Mouse (Mus musculus): ENCODE data around the gene Nav2.

DNA sequence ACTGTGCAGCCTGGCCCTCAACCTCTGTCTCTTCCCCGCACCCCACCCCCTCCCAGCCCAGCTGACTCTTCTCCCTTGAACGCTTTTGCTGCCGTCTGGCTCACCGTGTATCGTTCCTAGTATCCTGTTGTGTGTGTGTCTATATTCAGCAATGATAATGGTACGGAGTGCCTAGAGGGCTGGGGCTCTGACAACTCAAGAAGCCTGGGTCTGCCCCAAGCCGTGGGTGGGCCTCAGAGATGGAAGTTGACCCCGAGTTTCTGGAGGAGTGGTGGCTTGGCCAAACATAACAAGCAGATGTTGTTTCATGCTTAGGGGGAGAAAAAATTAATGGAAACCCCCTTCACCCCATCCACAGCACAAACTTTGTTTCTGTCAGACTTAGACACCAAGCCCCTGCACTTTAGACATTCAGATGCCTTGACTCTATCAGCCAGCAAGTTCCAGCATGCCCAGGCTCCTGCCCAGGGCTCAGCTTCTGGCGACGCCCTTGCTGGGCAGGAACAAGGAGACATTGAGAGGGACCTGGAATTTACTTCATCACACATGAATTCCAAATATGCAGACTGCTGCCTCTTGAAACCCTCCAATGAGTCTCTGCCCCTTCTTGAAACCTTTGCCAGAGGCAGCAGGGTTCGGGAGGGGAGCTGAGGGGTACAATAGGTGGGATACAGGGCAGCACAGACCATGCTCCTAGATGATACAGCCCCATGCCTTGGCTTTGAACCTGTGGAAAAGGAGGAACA, 644.9 kb downstream of the Nav2 start:
- TF ChIP-seq POLR2A (IDR thresholded peaks at IDR 0.05; ENCODE audit: extremely low read depth, insufficient read depth, low read length) (no peak), CTCF (IDR thresholded peaks at IDR 0.05; ENCODE audit: extremely low read depth, insufficient read depth, low read length) (no peak)

Measured in cortical plate, adult 2 months (tissue).